Mouse (Mus musculus): Measurements from ENCODE around the gene Bcl3. TPM values are rescaled to one million over a fixed set of nuclear protein-coding genes. Genes with fewer than 3 reads are reported as not detected.

Gene Bcl3
- polyA plus RNA-seq, 1 experiment from 2014 or later: 3.7 TPM

GRCm38 (mm10) chr7:19763829-19764477 lies 58.6 kb downstream of the Bcl3 start:
- WGBS (ENCODE audit: insufficient replicate concordance): 63% methylated on average over 13 of the region's 13 CpGs
- no peaks in the 10 kb centered on the region for H3K36me3 ChIP-seq

DNA sequence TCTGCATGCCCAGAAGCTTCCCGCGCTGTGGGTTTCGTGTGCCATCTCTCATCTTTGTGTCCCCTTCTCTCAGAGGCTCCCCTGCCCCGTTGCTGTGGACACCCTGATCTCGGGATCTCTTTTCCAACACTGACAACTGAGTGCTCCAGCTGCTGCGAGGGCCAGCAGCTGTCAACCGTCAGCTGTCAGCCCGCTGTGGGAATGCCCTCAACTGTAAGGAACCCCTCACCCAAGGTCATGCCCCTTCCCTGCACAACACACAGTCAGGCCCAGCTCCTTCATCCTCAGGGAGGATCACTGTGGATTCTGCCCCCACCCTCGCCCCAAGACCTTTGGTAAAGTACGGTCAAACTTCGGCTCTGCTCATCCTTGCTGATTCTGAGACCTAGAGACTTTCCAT lies 60.3 kb downstream of the Bcl3 start:
- 73% methylated on average over 11 of the region's 11 CpGs for WGBS (ENCODE audit: insufficient replicate concordance)
- no peak overlapping the region for H3K4me2 ChIP-seq
- no peaks in the 10 kb centered on the region for H3K36me3 ChIP-seq
- H3K9ac ChIP-seq: no peak overlapping the region
- no peak overlapping the region for H3K4me3 ChIP-seq
- ATAC-seq: no peak
- no peaks in the 10 kb centered on the region for H3K9me3 ChIP-seq (replicated peaks)
- no peaks in the 10 kb centered on the region for H3K4me1 ChIP-seq
- H3K27me3 ChIP-seq (replicated peaks): peaks cover 15% of the 10 kb centered on the region
- H3K27ac ChIP-seq: no peak overlapping the region

More at GRCm38 (mm10) chr7:19763829-19764477, 58.6 kb downstream of the Bcl3 start:
- 0 out of 2 replicates have a peak, but pooled peaks cover 1% of the 10 kb centered on the region for H3K4me1 ChIP-seq
- no peak overlapping the region for H3K9ac ChIP-seq
- H3K27ac ChIP-seq: no peak overlapping the region
- H3K4me2 ChIP-seq: no peak overlapping the region
- ATAC-seq: no peak
- no peaks in the 10 kb centered on the region for H3K9me3 ChIP-seq (replicated peaks)
- no peak overlapping the region for H3K4me3 ChIP-seq
- peaks cover 16% of the 10 kb centered on the region for H3K27me3 ChIP-seq (replicated peaks)

DNA sequence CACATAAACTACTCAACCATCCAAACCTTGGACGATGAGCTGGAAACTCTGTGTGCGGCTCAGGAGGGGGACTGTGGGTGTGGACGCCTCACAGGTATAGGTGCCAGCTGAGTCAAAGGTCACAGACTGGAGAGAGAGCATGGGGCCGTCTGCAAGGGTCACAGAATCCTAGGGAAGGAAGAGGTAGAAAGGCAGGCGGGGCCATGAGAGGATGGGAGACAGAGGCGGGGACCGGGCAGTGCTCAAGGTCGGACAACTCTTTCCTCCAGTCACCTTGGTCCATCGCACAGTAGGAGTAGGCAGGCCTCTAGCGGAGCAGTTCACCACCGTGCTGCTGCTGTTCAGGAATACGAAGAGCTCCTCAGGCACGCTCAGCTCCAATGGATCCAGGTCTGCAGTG lies 62.5 kb downstream of the Bcl3 start:
- 69% methylated on average over 13 of the region's 13 CpGs for WGBS (ENCODE audit: insufficient replicate concordance)
- no peak for ATAC-seq
- H3K27me3 ChIP-seq (replicated peaks): peaks cover 37% of the 10 kb centered on the region

DNA sequence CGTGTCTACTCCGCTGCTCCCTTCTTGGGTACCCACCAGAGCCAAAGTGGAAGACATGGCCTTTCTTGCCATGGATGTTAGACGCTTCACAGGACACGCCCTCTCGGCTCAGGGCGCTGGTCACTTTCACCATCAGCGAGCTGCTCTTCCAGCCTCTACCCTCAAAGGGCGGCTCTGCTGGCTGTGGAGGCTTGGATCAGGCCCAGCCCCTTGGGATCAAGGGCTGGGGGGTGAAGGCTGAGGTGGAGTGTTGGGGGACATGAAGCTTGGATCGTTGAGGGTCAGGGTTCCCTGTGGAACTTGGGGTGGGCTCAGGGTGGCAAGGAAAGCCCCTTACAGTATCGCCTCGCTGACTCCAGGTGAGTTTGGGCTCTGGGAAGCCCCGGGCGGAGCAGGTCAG lies 63.9 kb downstream of the Bcl3 start:
- Histone ChIP-seq H3K9ac (no peak overlapping the region), H3K36me3 (no peaks in the 10 kb centered on the region), H3K27ac (no peak overlapping the region), H3K4me1 (0 out of 2 replicates have a peak, but pooled peaks cover 3% of the 10 kb centered on the region), H3K4me2 (no peak overlapping the region), H3K4me3 (no peak overlapping the region), H3K9me3 (replicated peaks) (no peaks in the 10 kb centered on the region), H3K27me3 (replicated peaks) (peaks cover 38% of the 10 kb centered on the region)
- 75% methylated on average over 13 of the region's 13 CpGs for WGBS (ENCODE audit: insufficient replicate concordance)
- no peak for ATAC-seq

More for the DNA sequence above, 62.5 kb downstream of the Bcl3 start:
- no peak overlapping the region for H3K27ac ChIP-seq
- no peaks in the 10 kb centered on the region for H3K36me3 ChIP-seq
- no peak overlapping the region for H3K4me2 ChIP-seq
- H3K9ac ChIP-seq: no peak overlapping the region
- H3K4me1 ChIP-seq: 0 out of 2 replicates have a peak, but pooled peaks cover 3% of the 10 kb centered on the region
- no peak overlapping the region for H3K4me3 ChIP-seq
- H3K9me3 ChIP-seq (replicated peaks): no peaks in the 10 kb centered on the region

Other genes with a start within 250 kb of the Bcl3 start
- 1.5 TPM in 2 replicates for gene Zfp296, start 245.5 kb downstream of the Bcl3 start, polyA plus RNA-seq (2016; fragmentation: Nextera tagmentation; extraction: Ambion mirVana)
- gene Gemin7, start 245.2 kb downstream of the Bcl3 start, polyA plus RNA-seq (2016; fragmentation: Nextera tagmentation; extraction: Ambion mirVana): 101 TPM in 2 replicates
- gene Clasrp, start 218.3 kb downstream of the Bcl3 start, polyA plus RNA-seq (2016; fragmentation: Nextera tagmentation; extraction: Ambion mirVana): 23.9 and 24.2 TPM in 2 replicates
- gene Relb, start 193.3 kb downstream of the Bcl3 start, polyA plus RNA-seq (2016; fragmentation: Nextera tagmentation; extraction: Ambion mirVana): 1.9 and 2.6 TPM in 2 replicates
- gene Clptm1, start 157.7 kb downstream of the Bcl3 start, polyA plus RNA-seq (2016; fragmentation: Nextera tagmentation; extraction: Ambion mirVana): 75.1 and 75.2 TPM in 2 replicates
- gene Apoc2, start 144.8 kb downstream of the Bcl3 start, polyA plus RNA-seq (2016; fragmentation: Nextera tagmentation; extraction: Ambion mirVana): 389 and 406 TPM in 2 replicates
- gene Gm44805, start 141.3 kb downstream of the Bcl3 start, polyA plus RNA-seq (2016; fragmentation: Nextera tagmentation; extraction: Ambion mirVana): 2.7 and 4.9 TPM in 2 replicates
- 15.4 and 18.1 TPM in 2 replicates for gene Apoc4, start 141.3 kb downstream of the Bcl3 start, polyA plus RNA-seq (2016; fragmentation: Nextera tagmentation; extraction: Ambion mirVana)
- gene Apoc1, start 130.1 kb downstream of the Bcl3 start, polyA plus RNA-seq (2016; fragmentation: Nextera tagmentation; extraction: Ambion mirVana): 190 and 197 TPM in 2 replicates
- gene Apoe, start 123.6 kb downstream of the Bcl3 start, polyA plus RNA-seq (2016; fragmentation: Nextera tagmentation; extraction: Ambion mirVana): 1,254 and 1,289 TPM in 2 replicates
- 188 and 207 TPM in 2 replicates for gene Tomm40, start 107.3 kb downstream of the Bcl3 start, polyA plus RNA-seq (2016; fragmentation: Nextera tagmentation; extraction: Ambion mirVana)
- gene Nectin2, start 72.3 kb downstream of the Bcl3 start, polyA plus RNA-seq (2016; fragmentation: Nextera tagmentation; extraction: Ambion mirVana): 31.9 and 34.4 TPM in 2 replicates
- gene Bcam, start 51.8 kb downstream of the Bcl3 start, polyA plus RNA-seq (2016; fragmentation: Nextera tagmentation; extraction: Ambion mirVana): 11.1 and 11.3 TPM in 2 replicates
- gene Cblc, start 26.0 kb downstream of the Bcl3 start, polyA plus RNA-seq (2016; fragmentation: Nextera tagmentation; extraction: Ambion mirVana): 0.95 and 1.0 TPM in 2 replicates
- not detected in 2 replicates for gene Gm19345, start 29.2 kb upstream of the Bcl3 start, polyA plus RNA-seq (2016; fragmentation: Nextera tagmentation; extraction: Ambion mirVana)
- not detected in 2 replicates for gene Ceacam16, start 38.5 kb upstream of the Bcl3 start, polyA plus RNA-seq (2016; fragmentation: Nextera tagmentation; extraction: Ambion mirVana)
- gene Ceacam19, start 65.2 kb upstream of the Bcl3 start, polyA plus RNA-seq (2016; fragmentation: Nextera tagmentation; extraction: Ambion mirVana): not detected in 2 replicates
- 3.6 and 3.9 TPM in 2 replicates for gene Pvr, start 98.4 kb upstream of the Bcl3 start, polyA plus RNA-seq (2016; fragmentation: Nextera tagmentation; extraction: Ambion mirVana)
- gene Igsf23, start 128.0 kb upstream of the Bcl3 start, polyA plus RNA-seq (2016; fragmentation: Nextera tagmentation; extraction: Ambion mirVana): 0.26 and 0.30 TPM in 2 replicates
- gene Ceacam20, start 142.6 kb upstream of the Bcl3 start, polyA plus RNA-seq (2016; fragmentation: Nextera tagmentation; extraction: Ambion mirVana): not detected in 2 replicates
- not detected in 2 replicates for gene Nlrp9b, start 168.7 kb upstream of the Bcl3 start, polyA plus RNA-seq (2016; fragmentation: Nextera tagmentation; extraction: Ambion mirVana)

Measured in liver, embryonic 12.5 days (tissue).